Mouse (Mus musculus) cortical plate, adult 2 months (tissue): ENCODE measurements at regions not wholly inside any gene's neighbourhood (a gene's known extent, or its start where the extent isn't known, plus 50 kb on each side); places are given as distances from the start of the nearest gene placed in this dataset.

Experiments
- CTCF ChIP-seq: fragments of 200-500 bp; IDR thresholded peaks from 2 replicates; pipeline ENCODE4 v1.5.1; 2011; ENCODE audit warnings: mild to moderate bottlenecking, control low read depth, low read length; ENCODE audit not compliant: insufficient read depth; ENCODE audit errors: extremely low read depth
- POLR2A ChIP-seq: fragments of 200-500 bp; IDR thresholded peaks from 2 replicates; pipeline ENCODE4 v1.6.1; 2011; ENCODE audit warnings: mild to moderate bottlenecking, low read length, control low read depth; ENCODE audit not compliant: insufficient read depth; ENCODE audit errors: extremely low read depth

DNA sequence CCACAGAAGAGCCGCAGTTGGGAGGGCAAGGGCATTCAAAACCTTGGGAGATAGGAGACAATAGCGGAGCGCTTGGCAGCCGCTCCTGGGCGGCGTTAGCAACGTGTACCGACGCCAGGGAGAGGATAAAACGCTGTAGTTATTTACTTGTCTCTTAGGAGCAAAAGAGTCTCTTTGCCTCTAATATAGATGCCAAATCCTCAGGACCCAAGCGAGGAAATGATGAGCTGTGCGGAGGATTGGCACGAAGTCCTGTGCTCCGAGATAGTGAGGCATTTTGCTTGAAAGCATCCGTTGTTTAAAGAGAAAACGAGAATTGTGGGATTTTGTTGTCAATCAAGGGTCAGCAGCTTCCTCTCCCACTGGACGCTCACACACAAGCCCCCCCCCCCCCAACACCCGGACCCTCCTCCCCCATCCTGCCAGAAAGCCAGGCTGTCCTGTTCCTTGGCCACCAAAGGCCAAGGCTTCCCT is 156.5 kb upstream of the Pou3f3 start:
- TF ChIP-seq CTCF (no peak), POLR2A (no peak)
